Mouse (Mus musculus) frontal cortex, adult 2 months (tissue): ENCODE measurements around the gene Cbr4. TPM values are rescaled to one million over a fixed set of nuclear protein-coding genes. Genes with fewer than 3 reads are reported as not detected.
A peak's percentile ranks its signal among the peaks of the same experiment; 100 is the strongest.

ENCODE experiments used
- DNase-seq, 2 experiments: peaks; one replicate each; pipeline ENCODE4 v3.0.0; 2022; ENCODE audit warnings: low spot score in 1 of 2; ENCODE audit errors: extremely low spot score in 1 of 2
- polyA plus RNA-seq: library from polyadenylated mRNA; depleted of rRNA; stranded (reverse); fragments of >200 nt; gene quantifications from 2 replicates; pipeline ENCODE4 v1.2.3, GENCODE M21; 2012

The Cbr4 gene
- polyA plus RNA-seq, 1 experiment = 16.3 TPM

DNA sequence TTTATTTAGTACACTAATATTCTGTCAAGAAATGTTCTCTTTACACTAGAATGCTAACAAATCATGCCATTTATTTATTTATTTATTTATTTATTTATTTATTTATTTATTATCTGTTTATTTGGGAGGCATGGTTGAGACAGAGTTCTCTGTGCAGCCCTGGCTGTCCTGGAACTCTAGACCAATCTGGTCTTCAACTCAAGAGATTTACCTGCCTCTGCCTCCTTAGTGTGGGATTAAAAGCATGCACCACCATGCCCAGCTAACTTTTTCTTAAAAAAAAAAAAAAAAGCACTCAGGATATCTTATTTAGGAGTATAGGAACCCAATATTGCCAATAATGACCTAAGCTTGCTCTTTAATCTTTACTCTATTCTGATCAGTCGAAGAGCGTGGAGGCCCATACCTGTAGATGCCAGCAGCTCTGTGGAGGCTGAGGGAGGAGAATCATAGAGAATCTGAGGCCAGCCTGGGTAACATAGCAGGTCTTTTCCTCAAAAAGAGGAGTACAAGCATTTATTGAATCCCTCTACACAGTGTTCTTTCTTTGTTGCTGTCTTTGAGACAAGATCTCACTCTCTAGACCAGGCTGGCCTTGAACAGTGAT is 508 bp upstream of the Cbr4 start:
- DNase-seq = no peak

GRCm38 (mm10) chr8:61488631-61489030 is 1.1 kb downstream of the Cbr4 start:
- no peak for DNase-seq

DNA sequence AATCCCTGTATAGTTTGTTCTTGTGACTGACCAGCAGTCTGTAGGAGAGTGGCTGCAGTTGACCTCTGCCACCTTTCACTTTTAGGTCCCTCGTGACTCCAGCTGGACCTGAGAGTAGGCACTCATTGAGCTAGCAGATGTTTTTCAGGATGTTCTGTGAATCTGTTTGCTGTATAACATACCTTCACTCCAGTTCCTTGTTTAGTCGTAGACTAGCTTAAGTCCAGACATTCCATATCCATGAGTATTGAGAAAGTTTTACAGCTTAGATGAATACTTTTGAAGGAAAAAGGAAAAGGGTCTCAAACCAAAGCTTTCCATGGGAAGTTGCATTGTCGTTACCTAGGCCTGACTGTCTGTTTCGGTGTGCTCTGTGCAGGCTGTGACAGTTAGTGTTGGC is 9.6 kb downstream of the Cbr4 start:
- DNase-seq = no peak

DNA sequence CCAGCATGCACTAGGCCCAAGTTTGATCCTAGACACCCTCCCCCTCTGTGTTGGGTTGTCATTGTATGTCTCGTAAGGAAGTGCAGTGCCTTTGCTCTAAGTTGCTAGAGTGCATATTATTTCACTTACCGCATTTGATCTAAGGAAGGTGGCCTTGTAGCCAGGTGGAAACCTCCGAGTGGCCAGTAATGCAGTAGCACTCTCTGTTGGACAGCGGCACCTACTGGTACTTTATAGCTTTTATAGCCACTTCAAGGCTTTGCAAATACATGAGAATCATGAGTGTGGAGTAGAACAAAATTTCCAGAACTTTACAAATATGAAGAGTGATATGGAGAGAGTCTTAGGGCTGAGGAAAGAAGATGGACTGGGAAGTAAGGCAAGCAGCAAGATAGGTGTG is 11.5 kb downstream of the Cbr4 start:
- peak in 1 of 2 experiments; percentile 41 for DNase-seq

- no peak for DNase-seq
These were observed 13.4 kb downstream of the Cbr4 start for GRCm38 (mm10) chr8:61500914-61501313.

- no peak for DNase-seq
These were observed 14.7 kb downstream of the Cbr4 start for GRCm38 (mm10) chr8:61502277-61502676.

DNA sequence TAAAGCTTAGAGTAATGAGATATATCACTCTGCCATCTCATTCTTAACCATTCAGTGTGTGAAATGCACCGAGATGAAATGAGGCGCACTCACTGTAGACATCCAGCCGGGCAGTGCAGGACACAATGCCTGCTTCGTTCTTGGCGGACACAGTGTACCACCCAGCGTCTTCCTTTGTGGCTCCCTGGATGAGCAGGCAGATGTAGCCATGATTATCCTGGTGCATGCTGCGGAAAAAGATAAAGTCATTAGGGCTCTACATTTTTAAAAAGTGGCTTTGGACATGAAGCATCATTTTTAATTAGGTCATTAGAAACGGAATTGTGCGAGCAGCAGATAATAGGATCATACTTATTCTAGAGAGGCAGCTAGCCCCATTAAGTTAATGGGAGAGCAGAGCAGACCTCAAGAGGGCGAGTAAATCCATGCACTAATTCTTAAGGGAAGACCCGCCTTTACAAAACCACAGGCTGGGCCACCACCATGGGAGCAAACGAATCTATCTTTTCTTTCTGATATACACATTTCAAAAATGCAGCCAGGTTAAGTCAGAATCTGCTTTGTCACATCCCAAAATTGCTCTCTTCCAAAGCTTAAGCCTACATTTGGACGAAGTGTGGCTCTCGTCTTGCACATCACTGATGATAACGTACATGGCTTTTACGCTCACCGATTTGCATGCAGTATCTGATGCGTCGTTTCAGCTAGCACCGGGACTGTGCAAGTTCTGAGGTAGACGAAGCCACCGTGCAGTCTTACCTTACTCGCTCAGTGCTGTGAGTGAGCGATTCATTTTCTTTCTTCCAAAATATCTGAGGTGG is 27.8 kb downstream of the Cbr4 start:
- peak in 1 of 2 experiments; percentile 11 for DNase-seq

GRCm38 (mm10) chr8:61515931-61516744 is 28.6 kb downstream of the Cbr4 start:
- peak; percentile 74 to 94 for DNase-seq

- no peak for DNase-seq
These were observed 29.4 kb downstream of the Cbr4 start for GRCm38 (mm10) chr8:61516745-61517501.

GRCm38 (mm10) chr8:61517502-61518185 is 30.1 kb downstream of the Cbr4 start:
- DNase-seq = no peak

- DNase-seq = peak in 1 of 2 experiments; percentile 79
These were observed 34.6 kb downstream of the Cbr4 start for GRCm38 (mm10) chr8:61522132-61522531.

DNA sequence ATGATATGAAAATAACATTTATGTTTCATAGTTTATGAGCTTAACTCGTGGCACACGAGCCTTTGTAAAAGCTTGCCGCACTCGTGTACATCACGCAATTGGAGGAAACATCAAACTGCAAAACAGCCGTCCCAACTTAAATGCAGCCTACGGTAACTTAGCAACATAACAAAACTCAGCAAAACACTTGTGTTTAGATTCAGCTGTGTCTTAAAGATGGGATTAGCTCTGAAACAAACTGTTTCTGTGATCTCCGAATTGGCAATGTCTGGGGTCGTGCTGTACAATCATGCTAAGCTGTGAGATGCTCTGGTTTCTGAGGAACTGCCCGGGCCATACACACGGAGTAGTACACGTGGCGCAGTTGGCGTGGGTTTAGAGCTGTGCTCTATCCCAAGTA is 39.5 kb downstream of the Cbr4 start:
- DNase-seq = no peak

- no peak for DNase-seq
These were observed 40.7 kb downstream of the Cbr4 start for GRCm38 (mm10) chr8:61528197-61528596.

DNA sequence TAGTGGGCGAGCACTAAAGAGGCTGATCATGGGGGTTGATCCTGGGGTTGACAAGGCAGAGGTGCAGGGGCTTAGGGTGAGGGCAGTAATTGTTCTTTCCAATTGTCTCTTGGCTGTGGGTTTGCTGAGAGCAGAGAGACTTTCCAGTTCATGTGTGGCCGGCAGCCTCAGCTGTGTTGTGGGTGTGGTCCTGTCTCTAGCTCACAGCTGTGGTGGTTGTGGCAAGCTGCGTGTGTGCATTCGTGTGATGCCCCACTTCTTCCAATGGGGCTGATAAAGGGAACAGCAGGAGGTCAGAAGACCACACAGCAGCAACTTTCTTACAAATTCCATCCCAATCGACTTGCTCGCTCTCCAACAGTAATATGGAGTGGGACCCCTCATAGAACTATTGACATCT is 41.1 kb downstream of the Cbr4 start:
- no peak for DNase-seq

DNA sequence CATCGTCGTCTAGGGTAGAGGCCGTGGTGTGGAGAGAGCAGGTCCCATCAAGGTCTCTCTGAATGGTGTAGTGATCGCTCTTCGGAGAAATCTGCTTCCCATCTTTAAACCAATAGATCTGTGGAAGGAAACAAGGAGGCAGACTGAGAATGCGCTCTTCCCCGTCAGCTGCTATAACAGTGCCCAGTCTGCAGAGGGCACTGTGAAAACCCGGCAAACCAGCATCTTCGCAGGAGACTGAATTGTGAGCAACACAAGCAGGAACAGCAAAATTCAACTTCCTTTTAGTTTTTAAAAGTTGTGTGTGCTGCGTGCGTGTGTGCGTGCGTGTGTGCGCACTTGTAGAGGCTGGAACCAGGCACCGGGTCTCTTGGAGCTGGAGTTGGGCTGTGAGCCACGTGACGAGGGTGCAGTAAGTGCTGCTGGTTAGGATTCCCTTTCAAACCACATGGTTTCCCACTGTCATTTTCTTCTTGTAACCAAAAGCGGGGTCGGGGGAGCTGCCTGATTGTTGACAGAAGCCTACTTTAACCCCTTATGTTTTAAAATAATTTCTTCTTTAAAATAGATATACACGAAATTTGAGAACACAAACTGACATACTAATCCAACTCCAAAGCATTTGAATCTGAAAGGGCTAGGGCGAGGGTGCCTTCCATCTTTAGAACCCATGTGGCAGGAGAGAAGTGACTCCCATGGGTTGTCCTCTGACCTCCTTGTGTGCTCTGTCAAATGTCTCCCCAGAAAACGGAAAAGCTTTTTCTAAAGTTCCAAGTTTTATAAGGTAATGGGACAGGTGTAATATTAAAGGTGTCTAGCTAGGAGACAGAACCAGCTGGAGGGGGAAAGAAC is 44.6 kb downstream of the Cbr4 start:
- peak in 1 of 2 experiments; percentile 13 for DNase-seq

- no peak for DNase-seq
These were observed 45.3 kb downstream of the Cbr4 start for GRCm38 (mm10) chr8:61532831-61533230.

DNA sequence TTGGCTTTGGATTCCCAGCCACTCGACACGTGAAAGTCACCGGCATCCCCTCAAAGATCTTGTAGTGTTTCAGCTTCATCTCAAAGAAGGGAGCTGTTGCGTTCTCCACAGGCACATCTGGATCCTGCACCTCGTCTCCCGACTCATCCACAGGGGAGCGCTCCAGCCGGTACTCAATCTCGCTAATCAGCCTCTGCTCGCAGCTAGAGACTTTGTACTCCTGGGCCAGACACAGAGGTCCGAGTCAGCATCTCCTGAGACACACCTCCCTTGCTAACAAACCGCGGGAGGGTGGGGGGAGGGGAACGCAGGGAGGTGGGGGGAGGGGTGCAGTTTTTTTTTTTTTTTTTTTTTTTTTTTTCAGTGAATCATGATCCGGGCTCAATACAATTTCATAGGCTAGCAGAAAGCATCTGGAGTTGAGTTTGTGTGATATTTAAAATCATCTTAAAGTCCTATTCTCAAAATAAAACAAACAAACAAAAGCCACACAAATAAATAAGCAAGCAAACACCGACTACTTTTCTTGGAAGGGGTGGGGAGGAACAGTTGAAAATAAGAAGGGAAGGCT is 45.9 kb downstream of the Cbr4 start:
- DNase-seq = no peak

- no peak for DNase-seq
These were observed 47.9 kb downstream of the Cbr4 start for GRCm38 (mm10) chr8:61535472-61535871.

- DNase-seq = no peak
These were observed 49.9 kb downstream of the Cbr4 start for GRCm38 (mm10) chr8:61537471-61537870.
